Mouse (Mus musculus) stomach, adult 2 months (tissue): ENCODE data around the gene Xlr3a. TPM values are rescaled to one million over a fixed set of nuclear protein-coding genes. Genes with fewer than 3 reads are reported as not detected.

Experiments used
- polyA plus RNA-seq: library from polyadenylated mRNA; depleted of rRNA; stranded (reverse); fragments of >200 nt; gene quantifications from 2 replicates; pipeline ENCODE4 v1.2.3, GENCODE M21; 2012; rRNA removed

Xlr3a gene
- 0.29 and 1.0 TPM in 2 replicates for polyA plus RNA-seq

GRCm38 (mm10) chrX:73096941-73097508, at the start of gene Xlr3a:
Gene Xlr3a (minus strand): TSS chrX:73097095.

DNA sequence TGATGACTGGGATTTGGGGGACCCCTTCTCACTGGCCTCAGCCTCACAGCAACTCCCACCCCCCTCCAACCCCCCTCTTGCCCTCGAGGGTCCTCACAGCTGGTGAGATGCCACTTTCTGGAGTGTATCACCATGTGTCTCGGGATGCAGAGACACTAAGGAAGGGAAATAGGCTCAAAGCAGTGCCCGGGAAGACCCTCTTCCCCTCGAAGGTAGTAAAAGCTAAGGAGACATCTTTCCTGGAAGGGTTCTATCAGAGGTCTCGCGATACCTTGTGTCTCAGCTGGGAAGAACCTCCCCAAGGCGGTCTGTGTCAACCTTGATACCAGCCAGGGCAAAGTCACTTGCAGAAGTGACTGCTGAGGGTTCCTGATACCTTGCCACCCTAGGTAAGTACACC, 19.9 kb upstream of the Xlr3a start, which contains the start of gene Gm14685:
Gm14685 (plus strand) TSS at position 301 of the 400 bp plus-strand sequence.

DNA sequence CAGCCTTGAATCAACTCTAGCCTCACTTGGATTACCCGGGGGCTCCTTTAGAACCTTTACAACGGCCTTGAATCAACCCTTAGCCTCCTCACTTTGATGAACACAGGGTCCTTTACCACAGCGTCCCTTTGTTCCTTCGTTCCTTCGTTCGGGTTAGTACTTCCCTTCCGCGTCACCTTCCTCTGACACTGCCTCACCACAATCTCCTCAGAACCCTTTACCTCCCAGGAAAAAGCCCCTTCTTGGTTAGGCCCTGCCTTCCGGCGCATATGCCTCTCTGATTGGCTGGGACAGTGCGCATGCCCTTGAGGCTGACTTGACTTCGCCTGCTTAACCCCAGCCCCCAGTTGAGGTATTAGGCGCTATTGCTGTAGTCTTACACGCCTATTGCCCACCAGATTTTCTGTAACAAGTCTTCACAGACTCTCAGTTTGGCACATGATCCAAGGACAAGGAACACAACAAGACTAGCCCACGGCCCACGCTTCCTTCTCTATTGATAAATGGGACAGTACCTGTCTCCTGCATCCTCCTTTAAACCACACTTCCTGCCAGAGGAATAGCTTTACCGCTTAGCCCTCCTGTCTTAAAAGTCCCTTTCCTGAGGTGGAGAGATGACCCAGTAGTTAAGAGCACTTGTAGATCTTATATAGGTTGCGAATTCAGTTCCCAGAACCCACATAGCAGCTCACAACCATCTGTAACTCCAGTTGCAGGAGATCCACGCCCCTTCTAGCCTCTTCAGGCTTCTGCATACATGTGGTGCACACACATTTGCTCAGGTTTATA, 14.4 kb downstream of the Xlr3a start, which contains the start of gene Xlr4a:
Xlr4a (minus strand) TSS at position 212 of the 789 bp plus-strand sequence.

DNA sequence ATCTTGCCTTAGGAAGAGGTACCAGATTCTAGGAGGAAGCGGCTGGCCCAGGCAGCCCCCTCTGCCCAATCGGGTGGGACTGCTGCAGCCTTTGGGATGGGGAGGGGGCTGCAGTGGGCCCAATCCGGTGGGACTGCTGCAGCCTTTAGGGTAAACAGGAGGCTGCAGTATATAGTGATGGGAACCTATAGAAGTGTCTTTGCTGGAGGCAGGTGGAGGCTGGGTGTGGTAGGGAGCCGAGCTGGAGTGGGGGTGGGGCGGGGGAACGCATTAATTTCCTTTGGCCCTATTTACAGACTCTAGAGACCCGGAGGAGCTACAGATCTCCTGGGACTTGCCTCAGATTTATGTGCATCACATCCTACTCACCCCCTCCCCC, 32.5 kb downstream of the Xlr3a start, which contains the start of gene Pnma3:
Pnma3 (plus strand) TSS at position 373 of the 379 bp plus-strand sequence.

DNA sequence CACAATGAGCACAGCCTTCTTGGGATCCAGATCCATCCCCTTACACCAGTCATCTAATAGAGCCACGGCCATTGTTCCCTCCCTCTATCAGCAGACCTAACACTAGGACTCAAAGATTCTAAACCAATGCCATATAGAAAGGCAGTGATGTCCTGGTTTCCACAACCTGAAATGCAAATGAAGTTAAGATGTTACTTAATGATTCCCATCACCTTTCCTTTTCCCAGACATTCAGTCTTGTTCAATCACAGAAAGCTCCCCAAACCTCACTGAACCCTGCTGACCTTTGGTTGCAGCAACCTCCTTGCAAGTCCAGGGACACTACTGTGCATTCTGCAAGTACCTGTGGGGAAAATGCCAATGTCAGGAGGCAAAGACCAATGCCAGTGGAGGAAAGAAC, 59.9 kb downstream of the Xlr3a start, which contains the start of gene Pnma5:
Pnma5 (minus strand) TSS at position 101 of the 400 bp plus-strand sequence.

Other genes starting within 250 kb of the Xlr3a start
- 0.41 and 0.56 TPM in 2 replicates for gene Cetn2, start 178.7 kb downstream of the Xlr3a start, polyA plus RNA-seq
- gene Nsdhl, start 178.5 kb downstream of the Xlr3a start, polyA plus RNA-seq = 3.7 and 5.7 TPM in 2 replicates
- 1.2 and 1.7 TPM in 2 replicates for gene Zfp185, start 109.8 kb downstream of the Xlr3a start, polyA plus RNA-seq
- gene Pnma5, start 60.0 kb downstream of the Xlr3a start, polyA plus RNA-seq = not detected in 2 replicates
- gene Pnma3, start 32.3 kb downstream of the Xlr3a start, polyA plus RNA-seq = not detected in 2 replicates
- gene Xlr4a, start 14.6 kb downstream of the Xlr3a start, polyA plus RNA-seq = not detected in 2 replicates
- gene Gm14685, start 20.0 kb upstream of the Xlr3a start, polyA plus RNA-seq = 0.02 TPM in 1 of 2 replicates, not detected in the other
- gene Xlr5b, start 51.7 kb upstream of the Xlr3a start, polyA plus RNA-seq = not detected in 2 replicates
- gene DXBay18, start 52.4 kb upstream of the Xlr3a start, polyA plus RNA-seq = not detected in 2 replicates
- not detected in 2 replicates for gene Spin2d, start 79.9 kb upstream of the Xlr3a start, polyA plus RNA-seq
- 0.06 TPM in 1 of 2 replicates, not detected in the other for gene Xlr3b, start 95.1 kb upstream of the Xlr3a start, polyA plus RNA-seq
- not detected in 2 replicates for gene Xlr4b, start 117.2 kb upstream of the Xlr3a start, polyA plus RNA-seq
- 20.4 and 37.1 TPM in 2 replicates for gene F8a, start 131.2 kb upstream of the Xlr3a start, polyA plus RNA-seq
- gene Xlr4c, start 146.0 kb upstream of the Xlr3a start, polyA plus RNA-seq = not detected in 2 replicates
- gene Xlr3c, start 168.3 kb upstream of the Xlr3a start, polyA plus RNA-seq = not detected in 2 replicates
- gene Xlr5a, start 195.9 kb upstream of the Xlr3a start, polyA plus RNA-seq = not detected in 2 replicates
- not detected in 2 replicates for gene Xlr5c, start 195.9 kb upstream of the Xlr3a start, polyA plus RNA-seq
- gene Gm45015, start 239.7 kb upstream of the Xlr3a start, polyA plus RNA-seq = not detected in 2 replicates
- 2.1 and 2.9 TPM in 2 replicates for gene Zfp275, start 245.5 kb upstream of the Xlr3a start, polyA plus RNA-seq